Mouse (Mus musculus): ENCODE measurements at regions not wholly inside any gene's neighbourhood (a gene's known extent, or its start where the extent isn't known, plus 50 kb on each side); places are given as distances from the start of the nearest gene placed in this dataset.

DNA sequence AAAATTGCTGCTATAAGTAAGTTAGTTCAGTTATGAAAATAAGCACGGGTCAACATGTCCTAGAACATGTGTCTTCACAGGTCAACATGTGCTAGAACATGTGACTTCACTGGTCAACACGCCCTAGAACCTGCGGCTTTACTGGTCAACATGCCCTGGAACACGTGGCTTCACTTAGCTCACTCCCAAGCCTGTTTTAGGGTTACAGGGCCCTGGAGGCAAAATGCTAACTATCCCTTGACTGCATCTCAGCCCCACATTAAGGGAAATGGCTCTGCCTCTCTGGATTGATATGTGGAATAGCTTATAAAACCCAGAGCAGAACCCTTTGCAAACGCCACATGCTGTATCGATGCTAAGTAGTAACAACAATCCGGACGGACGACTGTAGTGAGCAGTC, 67.8 kb downstream of the Nkx6-1 start:
- DNase-seq = no peak

DNA sequence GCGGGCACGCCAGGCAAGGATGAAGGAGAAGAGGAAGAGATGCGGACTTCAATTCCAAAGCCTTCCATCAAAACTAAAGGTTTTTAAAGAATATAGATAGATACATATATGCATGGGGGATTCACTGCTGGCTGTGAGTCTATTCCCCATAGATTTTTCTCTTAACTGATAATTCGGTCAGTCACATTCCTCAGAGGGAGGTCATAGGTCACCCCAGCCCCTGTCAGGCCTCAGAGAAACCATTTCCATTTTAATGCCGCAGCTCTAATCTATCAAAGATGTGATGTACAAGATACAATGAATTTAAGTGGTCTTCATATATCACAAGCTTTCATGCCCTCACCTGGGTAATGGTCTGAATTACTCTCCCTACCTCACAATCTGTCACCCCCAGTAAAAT, 73.6 kb downstream of the Nkx6-1 start:
- DNase-seq = no peak

GRCm38 (mm10) chr5:101590341-101591124, 74.3 kb downstream of the Nkx6-1 start:
- DNase-seq = no peak

GRCm38 (mm10) chr5:101572966-101573365, 91.8 kb downstream of the Nkx6-1 start:
- DNase-seq = no peak

DNA sequence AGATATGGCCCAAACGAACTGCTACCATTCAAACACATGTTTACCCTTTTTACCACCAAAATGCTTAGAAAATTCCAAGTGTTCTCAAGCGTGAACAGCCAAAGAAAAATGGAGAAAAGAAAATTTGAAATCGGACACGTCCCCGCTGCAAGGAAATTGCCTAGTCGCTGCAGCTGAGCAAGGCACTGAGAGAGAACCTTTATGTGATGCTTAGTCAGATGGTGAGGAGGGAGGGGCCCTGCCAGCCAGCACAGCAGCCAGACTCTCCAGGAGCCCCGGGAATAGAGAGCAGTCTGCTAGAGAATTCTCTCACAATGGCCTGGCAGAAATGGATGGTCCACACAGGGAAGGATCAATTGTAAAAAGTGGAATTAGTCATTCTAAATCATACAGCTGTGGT, 99.0 kb downstream of the Nkx6-1 start:
- DNase-seq = no peak

GRCm38 (mm10) chr5:101560366-101560765, 104.4 kb downstream of the Nkx6-1 start:
- DNase-seq = no peak

DNA sequence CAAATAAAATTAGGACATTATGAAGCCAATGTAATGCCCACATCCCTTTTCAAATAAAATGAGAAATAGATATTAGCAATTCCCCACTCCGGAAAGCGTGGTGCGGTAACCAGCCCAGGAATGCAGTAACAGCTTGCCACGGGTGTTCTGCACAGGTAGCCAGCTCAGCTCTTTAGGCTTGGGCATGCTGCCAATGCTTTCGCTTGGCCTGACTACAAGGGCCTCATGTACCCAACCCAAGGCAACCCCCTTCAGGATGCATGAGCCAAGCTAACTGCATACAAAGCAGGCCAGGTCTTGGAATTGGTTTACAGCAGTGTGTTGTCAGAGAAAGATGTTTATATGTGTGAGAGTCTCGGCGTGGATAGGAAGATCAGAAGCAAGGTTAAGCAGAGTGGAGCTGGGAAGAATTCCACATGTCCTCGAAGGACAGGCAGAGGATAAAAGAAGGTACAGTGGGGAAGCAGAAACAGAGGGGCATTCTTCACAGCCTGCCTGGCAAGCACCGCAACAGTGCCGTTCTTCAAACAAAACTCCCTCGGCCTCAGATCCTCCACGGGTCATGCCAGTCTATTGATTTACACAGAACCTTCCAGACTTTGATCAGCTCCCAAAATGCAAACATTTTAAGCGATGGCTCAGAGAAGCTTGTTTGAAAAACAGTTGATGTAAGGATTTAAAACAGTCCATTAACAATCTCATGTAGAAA, 106.4 kb downstream of the Nkx6-1 start:
- DNase-seq = peak; percentile 52

GRCm38 (mm10) chr5:101557156-101557555, 107.6 kb downstream of the Nkx6-1 start:
- DNase-seq = no peak

DNA sequence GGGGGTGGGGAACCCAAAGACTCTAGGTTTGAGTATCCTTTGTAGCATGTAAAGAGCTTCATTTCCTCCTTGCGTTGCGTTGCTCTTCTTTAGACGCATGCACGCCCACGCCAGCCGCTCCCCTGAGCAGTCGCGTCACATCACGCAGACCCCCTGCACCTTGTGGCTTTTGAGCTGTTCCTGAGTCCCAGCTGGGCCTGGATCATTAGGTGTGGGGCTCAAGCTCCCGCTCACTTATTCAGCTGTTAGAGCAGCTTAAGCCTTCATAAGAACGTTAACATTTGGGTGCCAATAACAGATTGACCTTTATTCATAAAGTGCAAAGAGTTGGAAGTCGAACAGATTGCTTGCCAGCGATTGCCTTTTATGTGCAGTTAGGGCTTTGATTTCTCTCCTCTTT, 121.5 kb downstream of the Nkx6-1 start:
- DNase-seq = no peak

- DNase-seq = no peak
Observed at GRCm38 (mm10) chr5:101539818-101540217, 125.0 kb downstream of the Nkx6-1 start.

DNA sequence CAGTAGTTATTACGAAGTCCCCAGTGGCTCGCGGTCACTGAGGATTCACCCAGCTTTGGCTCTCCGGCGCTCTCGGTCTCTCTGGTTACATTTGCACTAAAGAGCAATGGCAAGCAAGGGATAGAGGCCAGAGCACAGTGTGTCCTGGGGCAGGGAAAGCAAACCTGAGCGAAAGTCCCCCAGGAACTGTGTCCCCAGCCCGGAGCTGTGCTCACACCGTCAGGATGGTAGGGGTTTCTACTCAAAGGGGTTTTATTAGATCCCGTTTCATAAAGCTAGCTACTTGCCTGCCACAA, 125.6 kb downstream of the Nkx6-1 start:
- no peak for DNase-seq

- DNase-seq = no peak
Observed at GRCm38 (mm10) chr5:101538410-101539253, 126.2 kb downstream of the Nkx6-1 start.

GRCm38 (mm10) chr5:101537518-101538380, 127.0 kb downstream of the Nkx6-1 start:
- no peak for DNase-seq

DNA sequence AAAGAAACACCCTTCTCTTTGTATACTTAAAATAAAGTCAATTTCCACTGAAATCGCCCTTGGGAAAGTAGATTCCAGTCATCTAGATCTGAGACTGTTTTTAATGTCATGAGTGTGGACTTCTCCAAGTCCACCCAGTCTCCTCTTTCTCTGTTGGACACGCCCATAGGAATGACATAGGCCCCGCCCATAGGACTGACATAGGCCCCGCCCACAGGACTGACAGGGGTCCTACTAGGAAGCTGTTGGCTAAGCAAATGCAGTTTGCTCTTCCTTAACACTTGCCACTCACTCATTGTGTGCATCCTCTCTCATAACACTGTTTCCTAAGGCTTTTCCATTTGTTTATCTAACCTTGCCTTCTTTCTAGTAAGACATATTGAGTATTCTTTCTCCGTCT, 129.3 kb downstream of the Nkx6-1 start:
- DNase-seq = no peak

DNA sequence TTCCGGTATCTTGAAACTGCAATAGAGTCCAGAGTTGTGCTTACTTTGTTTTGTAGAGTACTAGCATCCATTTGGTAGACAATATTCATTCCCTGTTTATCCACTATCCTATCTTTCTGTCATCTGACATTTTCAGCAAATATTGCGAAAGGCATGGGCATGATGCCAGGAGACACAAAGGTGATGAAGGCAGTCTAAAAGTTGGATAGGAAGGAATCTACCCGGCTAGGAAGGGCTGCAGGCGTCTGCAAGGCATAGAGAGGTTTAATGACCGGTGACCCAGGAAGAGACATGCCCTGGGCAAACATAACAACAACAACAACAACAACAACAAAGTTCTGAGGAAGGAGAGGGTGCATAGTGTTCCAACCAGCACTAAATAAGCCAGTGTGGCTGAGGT, 139.4 kb downstream of the Nkx6-1 start:
- no peak for DNase-seq

- no peak for DNase-seq
Observed at GRCm38 (mm10) chr5:101524670-101525069, 140.1 kb downstream of the Nkx6-1 start.

GRCm38 (mm10) chr5:101523902-101524301, 140.9 kb downstream of the Nkx6-1 start:
- no peak for DNase-seq

- no peak for DNase-seq
Observed at GRCm38 (mm10) chr5:101523490-101523889, 141.3 kb downstream of the Nkx6-1 start.

- no peak for DNase-seq
Observed at GRCm38 (mm10) chr5:101520935-101521655, 143.7 kb downstream of the Nkx6-1 start.

DNA sequence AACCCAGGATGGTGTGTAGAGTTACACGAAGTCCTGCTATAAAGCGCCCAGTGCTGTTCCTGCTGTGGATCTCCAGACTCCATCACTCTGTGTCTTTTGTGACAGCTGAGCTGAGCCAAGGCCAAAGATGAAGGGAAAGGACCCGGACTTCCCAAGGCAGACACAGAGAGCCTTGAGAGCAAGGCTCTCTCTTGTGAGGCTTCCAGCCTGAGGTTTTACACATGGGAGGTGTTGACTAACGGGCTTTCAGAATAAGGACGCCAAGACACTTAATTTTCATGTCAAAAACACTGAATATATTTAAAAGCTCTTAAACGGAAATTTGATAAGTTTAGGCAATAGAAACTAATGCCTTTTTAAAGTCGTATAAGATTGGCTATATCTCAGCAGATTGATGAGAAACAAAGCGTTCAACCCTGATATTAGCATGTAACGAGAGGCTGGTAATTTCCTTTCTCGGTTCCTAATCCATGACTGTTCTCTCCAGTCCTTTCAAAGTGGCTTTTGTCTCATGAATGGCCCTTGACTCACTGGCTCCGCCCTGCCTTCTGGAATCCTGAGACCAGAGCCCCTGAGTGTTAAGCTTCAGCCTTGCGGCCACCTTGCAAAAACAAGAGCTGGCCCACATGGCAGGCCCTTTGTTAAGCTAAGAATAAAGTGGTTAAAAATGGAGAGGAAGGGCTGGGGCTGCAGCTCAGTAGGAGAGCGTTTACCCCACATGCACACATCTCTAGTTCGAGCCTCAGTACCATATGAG, 145.8 kb downstream of the Nkx6-1 start:
- DNase-seq = no peak

- DNase-seq = no peak
Observed at GRCm38 (mm10) chr5:101497698-101498048, 167.1 kb downstream of the Nkx6-1 start.

All from cerebellum, adult 9-11 months (tissue).